Mouse (Mus musculus): ENCODE measurements at regions not wholly inside any gene's neighbourhood (a gene's known extent, or its start where the extent isn't known, plus 50 kb on each side); places are given as distances from the start of the nearest gene placed in this dataset.

GRCm38 (mm10) chr16:51925639-51926038, 105.4 kb upstream of the Cblb start:
- no peak for TF ChIP-seq CTCF (IDR thresholded peaks at IDR 0.05; ENCODE audit: low read depth)
- TF ChIP-seq EP300 (IDR thresholded peaks at IDR 0.05; ENCODE audit: low read depth), result no peak
- ATAC-seq (ENCODE audit: insufficient read depth, low read depth) (no peak), DNase-seq (ENCODE audit: low spot score) (no peak)
- Histone ChIP-seq H3K9ac (replicated peaks; ENCODE audit: low read depth, low read length) (no peak overlapping the region), H3K9me3 (replicated peaks; ENCODE audit: control insufficient read depth, low read length) (no peaks in the 10 kb centered on the region), H3K36me3 (replicated peaks; ENCODE audit: control insufficient read depth, insufficient read depth, low read length) (no peaks in the 10 kb centered on the region), H3K27me3 (ENCODE audit: control insufficient read depth, insufficient read depth, low read length) (no peaks in the 10 kb centered on the region), H3K4me1 (ENCODE audit: control insufficient read depth, insufficient read depth) (no peaks in the 10 kb centered on the region), H3K4me3 (ENCODE audit: low read depth, low read length) (no peak overlapping the region), H3K27ac (ENCODE audit: low read depth) (no peak overlapping the region), H3K4me2 (ENCODE audit: low read depth, low read length) (no peak overlapping the region)
- 79% methylated on average over 3 of the region's 3 CpGs for WGBS

- TF ChIP-seq CTCF (IDR thresholded peaks at IDR 0.05; ENCODE audit: low read depth), result no peak
- TF ChIP-seq EP300 (IDR thresholded peaks at IDR 0.05; ENCODE audit: low read depth), result no peak
- no peaks in the 10 kb centered on the region for H3K27me3 ChIP-seq (ENCODE audit: control insufficient read depth, insufficient read depth, low read length)
- DNase-seq (ENCODE audit: low spot score) (no peak), ATAC-seq (ENCODE audit: insufficient read depth, low read depth) (no peak)
- no peak overlapping the region for H3K4me2 ChIP-seq (ENCODE audit: low read depth, low read length)
- no peak overlapping the region for H3K9ac ChIP-seq (replicated peaks; ENCODE audit: low read depth, low read length)
- H3K27ac ChIP-seq (ENCODE audit: low read depth), result no peak overlapping the region
- H3K4me3 ChIP-seq (ENCODE audit: low read depth, low read length), result no peak overlapping the region
- whole genome bisulfite sequencing, result 83% methylated on average over 2 of the region's 2 CpGs
- H3K4me1 ChIP-seq (ENCODE audit: control insufficient read depth, insufficient read depth), result no peaks in the 10 kb centered on the region
- no peaks in the 10 kb centered on the region for H3K36me3 ChIP-seq (replicated peaks; ENCODE audit: control insufficient read depth, insufficient read depth, low read length)
- no peaks in the 10 kb centered on the region for H3K9me3 ChIP-seq (replicated peaks; ENCODE audit: control insufficient read depth, low read length)
Measured at GRCm38 (mm10) chr16:51933122-51933521, 97.9 kb upstream of the Cblb start.

- Histone ChIP-seq H3K4me2 (ENCODE audit: low read depth, low read length) (no peak overlapping the region), H3K27ac (ENCODE audit: low read depth) (no peak overlapping the region), H3K4me1 (ENCODE audit: control insufficient read depth, insufficient read depth) (no peaks in the 10 kb centered on the region), H3K4me3 (ENCODE audit: low read depth, low read length) (no peak overlapping the region), H3K27me3 (ENCODE audit: control insufficient read depth, insufficient read depth, low read length) (no peaks in the 10 kb centered on the region), H3K9me3 (replicated peaks; ENCODE audit: control insufficient read depth, low read length) (no peaks in the 10 kb centered on the region), H3K9ac (replicated peaks; ENCODE audit: low read depth, low read length) (no peak overlapping the region), H3K36me3 (replicated peaks; ENCODE audit: control insufficient read depth, insufficient read depth, low read length) (no peaks in the 10 kb centered on the region)
- DNase-seq (ENCODE audit: low spot score) (no peak), ATAC-seq (ENCODE audit: insufficient read depth, low read depth) (no peak)
- 59% methylated on average over 3 of the region's 3 CpGs for whole genome bisulfite sequencing
- TF ChIP-seq CTCF (IDR thresholded peaks at IDR 0.05; ENCODE audit: low read depth) (no peak), EP300 (IDR thresholded peaks at IDR 0.05; ENCODE audit: low read depth) (no peak)
Measured at GRCm38 (mm10) chr16:51933965-51934364, 97.1 kb upstream of the Cblb start.

GRCm38 (mm10) chr16:51937298-51937697, 93.7 kb upstream of the Cblb start:
- no peak overlapping the region for H3K9ac ChIP-seq (replicated peaks; ENCODE audit: low read depth, low read length)
- H3K27me3 ChIP-seq (ENCODE audit: control insufficient read depth, insufficient read depth, low read length), result no peaks in the 10 kb centered on the region
- ATAC-seq (ENCODE audit: insufficient read depth, low read depth), result no peak
- no peak overlapping the region for H3K4me3 ChIP-seq (ENCODE audit: low read depth, low read length)
- H3K4me2 ChIP-seq (ENCODE audit: low read depth, low read length), result no peak overlapping the region
- no peaks in the 10 kb centered on the region for H3K9me3 ChIP-seq (replicated peaks; ENCODE audit: control insufficient read depth, low read length)
- H3K27ac ChIP-seq (ENCODE audit: low read depth), result no peak overlapping the region
- no peak for DNase-seq (ENCODE audit: low spot score)
- no peaks in the 10 kb centered on the region for H3K4me1 ChIP-seq (ENCODE audit: control insufficient read depth, insufficient read depth)
- TF ChIP-seq EP300 (IDR thresholded peaks at IDR 0.05; ENCODE audit: low read depth) (no peak), CTCF (IDR thresholded peaks at IDR 0.05; ENCODE audit: low read depth) (no peak)
- 80% methylated on average over 9 of the region's 9 CpGs for WGBS
- H3K36me3 ChIP-seq (replicated peaks; ENCODE audit: control insufficient read depth, insufficient read depth, low read length), result no peaks in the 10 kb centered on the region

- no peak overlapping the region for H3K27ac ChIP-seq (ENCODE audit: low read depth)
- H3K27me3 ChIP-seq (ENCODE audit: control insufficient read depth, insufficient read depth, low read length), result no peaks in the 10 kb centered on the region
- ATAC-seq (ENCODE audit: insufficient read depth, low read depth) (no peak), DNase-seq (ENCODE audit: low spot score) (no peak)
- no peak overlapping the region for H3K4me2 ChIP-seq (ENCODE audit: low read depth, low read length)
- no peaks in the 10 kb centered on the region for H3K4me1 ChIP-seq (ENCODE audit: control insufficient read depth, insufficient read depth)
- no peak overlapping the region for H3K9ac ChIP-seq (replicated peaks; ENCODE audit: low read depth, low read length)
- H3K4me3 ChIP-seq (ENCODE audit: low read depth, low read length), result no peak overlapping the region
- no peaks in the 10 kb centered on the region for H3K9me3 ChIP-seq (replicated peaks; ENCODE audit: control insufficient read depth, low read length)
- H3K36me3 ChIP-seq (replicated peaks; ENCODE audit: control insufficient read depth, insufficient read depth, low read length), result no peaks in the 10 kb centered on the region
- 87% methylated on average over 5 of the region's 5 CpGs for WGBS
- TF ChIP-seq CTCF (IDR thresholded peaks at IDR 0.05; ENCODE audit: low read depth) (no peak), EP300 (IDR thresholded peaks at IDR 0.05; ENCODE audit: low read depth) (no peak)
Measured at GRCm38 (mm10) chr16:51939061-51939460, 92.0 kb upstream of the Cblb start.

GRCm38 (mm10) chr16:51940574-51940973, 90.5 kb upstream of the Cblb start:
- Histone ChIP-seq H3K9me3 (replicated peaks; ENCODE audit: control insufficient read depth, low read length) (no peaks in the 10 kb centered on the region), H3K4me1 (ENCODE audit: control insufficient read depth, insufficient read depth) (no peaks in the 10 kb centered on the region), H3K4me2 (ENCODE audit: low read depth, low read length) (no peak overlapping the region), H3K36me3 (replicated peaks; ENCODE audit: control insufficient read depth, insufficient read depth, low read length) (no peaks in the 10 kb centered on the region), H3K9ac (replicated peaks; ENCODE audit: low read depth, low read length) (no peak overlapping the region), H3K4me3 (ENCODE audit: low read depth, low read length) (no peak overlapping the region), H3K27ac (ENCODE audit: low read depth) (no peak overlapping the region), H3K27me3 (ENCODE audit: control insufficient read depth, insufficient read depth, low read length) (no peaks in the 10 kb centered on the region)
- no peak for TF ChIP-seq CTCF (IDR thresholded peaks at IDR 0.05; ENCODE audit: low read depth)
- no peak for TF ChIP-seq EP300 (IDR thresholded peaks at IDR 0.05; ENCODE audit: low read depth)
- DNase-seq (ENCODE audit: low spot score) (no peak), ATAC-seq (ENCODE audit: insufficient read depth, low read depth) (no peak)
